Mouse (Mus musculus) lung, postnatal 0 days (tissue): ENCODE measurements at regions not wholly inside any gene's neighbourhood (a gene's known extent, or its start where the extent isn't known, plus 50 kb on each side); places are given as distances from the start of the nearest gene placed in this dataset.

ENCODE experiments used
- CTCF ChIP-seq: IDR thresholded peaks from 2 replicates; pipeline ENCODE4 v1.5.1; 2016; ENCODE audit warnings: antibody characterized with exemption, mild to moderate bottlenecking
- EP300 ChIP-seq: IDR thresholded peaks from 2 replicates; pipeline ENCODE4 v1.6.1; 2016; ENCODE audit warnings: antibody characterized with exemption, mild to moderate bottlenecking, control low read depth

DNA sequence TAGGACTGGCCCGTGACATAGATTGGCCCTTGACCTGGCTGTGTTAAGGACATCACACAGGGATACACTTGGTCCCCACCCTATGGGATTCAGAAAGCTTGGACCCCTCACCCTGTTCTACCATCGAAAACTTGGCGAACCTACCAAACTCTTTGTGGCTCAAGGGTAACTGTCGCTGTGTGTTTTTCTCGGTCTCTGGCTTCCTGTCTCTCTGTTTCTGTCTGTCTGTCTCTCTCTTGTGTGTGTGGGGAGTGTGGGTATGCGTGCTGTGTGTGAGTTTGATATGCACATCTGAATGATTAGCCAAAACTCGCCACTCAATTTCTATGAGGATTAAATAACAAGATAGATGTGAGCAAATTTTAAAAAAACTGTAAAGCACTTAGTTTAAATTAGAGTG, 66.0 kb upstream of the Maml3 start:
- no peak for TF ChIP-seq CTCF
- no peak for TF ChIP-seq EP300
